ENCODE assay signal across 11 mouse cellular contexts in genomic region chr10:66734853-66735252, GRCm38 (mm10).
A peak's percentile ranks its signal among the peaks of the same experiment; 100 is the strongest.
DNase-seq lines count a peak whose midpoint lies in the region; ATAC-seq and TF ChIP-seq lines count a peak whose summit lies in the region.
"Had no signal": no experiment of that assay in that cellular context is flagged by ENCODE, and none has a peak within 500 bp of the region (broad histone marks: within the 10 kb centered on the region; RNA-seq: fewer than 3 reads in every experiment).

No protein-coding gene starts in this region.

- no peak for TF ChIP-seq POLR2A in kidney, adult 2 months (IDR thresholded peaks at IDR 0.05; ENCODE audit: low read depth, low read length)

- no peak overlapping the region for H3K4me2 ChIP-seq in kidney, embryonic 14.5 days (replicated peaks; ENCODE audit: low read depth, low read length)
- H3K4me2 ChIP-seq: forebrain, embryonic 13.5 days; lung, embryonic 15.5 days had no signal

- DNase-seq in cerebellum, adult 18-20 months = peak; percentile 50 to 56
- DNase-seq in kidney, adult 2 months = peak; percentile 5
- peak; percentile 14 to 23 for DNase-seq in right cerebral cortex, adult 2 months (ENCODE audit: low spot score in 2 of 2)
- DNase-seq in right cerebral cortex, postnatal 25 days = no peak
- no peak for DNase-seq in urinary bladder, adult 2 months (ENCODE audit: low spot score)
- no peak for DNase-seq in gastrocnemius, postnatal 14 days
- DNase-seq: kidney, adult 11 months had no signal

- ATAC-seq in cerebellum, adult (ENCODE audit: insufficient number of reproducible peaks, low FRiP score, low TSS enrichment) = no peak
- ATAC-seq in kidney, embryonic 14.5 days (ENCODE audit: low FRiP score, low TSS enrichment) = no peak
- ATAC-seq: forebrain, embryonic 13.5 days had no signal

- H3K27ac ChIP-seq in kidney, adult 2 months (ENCODE audit: insufficient read depth, low read depth, low read length) = no peak overlapping the region
- no peak overlapping the region for H3K27ac ChIP-seq in kidney, embryonic 14.5 days (ENCODE audit: low read depth, low read length)
- H3K27ac ChIP-seq: forebrain, embryonic 13.5 days; lung, embryonic 15.5 days had no signal

- no peaks in the 10 kb centered on the region for H3K27me3 ChIP-seq in kidney, adult 2 months (replicated peaks; ENCODE audit: control insufficient read depth, insufficient read depth, low read length)
- H3K27me3 ChIP-seq in kidney, embryonic 14.5 days (ENCODE audit: control insufficient read depth, insufficient read depth, low read length) = no peaks in the 10 kb centered on the region
- H3K27me3 ChIP-seq: forebrain, embryonic 13.5 days; lung, embryonic 15.5 days had no signal

- H3K9ac ChIP-seq in kidney, embryonic 14.5 days (ENCODE audit: low read depth, low read length) = no peak overlapping the region
- H3K9ac ChIP-seq: forebrain, embryonic 13.5 days; lung, embryonic 15.5 days had no signal

- no peak overlapping the region for H3K4me3 ChIP-seq in kidney, adult 2 months (ENCODE audit: insufficient read depth, low read depth, low read length)
- no peak overlapping the region for H3K4me3 ChIP-seq in kidney, embryonic 14.5 days (ENCODE audit: low read length)
- H3K4me3 ChIP-seq: forebrain, embryonic 13.5 days; lung, embryonic 15.5 days had no signal

- intact Hi-C loops in gastrocnemius, postnatal 14 days (cut with DNase I; ENCODE audit: low total_unique reads) = no loop called here

- 62% methylated on average over 5 of the region's 5 CpGs for WGBS in kidney, adult 2 months
- WGBS in kidney, embryonic 14.5 days = 64% methylated on average over 5 of the region's 5 CpGs

- H3K4me1 ChIP-seq in kidney, adult 2 months (ENCODE audit: control insufficient read depth, insufficient read depth, low read length) = no peaks in the 10 kb centered on the region
- no peaks in the 10 kb centered on the region for H3K4me1 ChIP-seq in kidney, embryonic 14.5 days (ENCODE audit: control insufficient read depth, insufficient read depth, low read length)
- H3K4me1 ChIP-seq: forebrain, embryonic 13.5 days; lung, embryonic 15.5 days had no signal

- H3K9me3 ChIP-seq in kidney, embryonic 14.5 days (ENCODE audit: control insufficient read depth, low read length) = no peaks in the 10 kb centered on the region; the same call in 1 of the 2 replicates
- H3K9me3 ChIP-seq: forebrain, embryonic 13.5 days had no signal

- TF ChIP-seq CTCF in kidney, adult 2 months (conservative IDR thresholded peaks at IDR 0.05; ENCODE audit: insufficient read depth, insufficient read length, low read depth, low read length) = no peak

- H3K36me3 ChIP-seq in kidney, adult 2 months (ENCODE audit: control insufficient read depth, insufficient read depth, low read length) = no peaks in the 10 kb centered on the region
- H3K36me3 ChIP-seq in kidney, embryonic 14.5 days (ENCODE audit: control insufficient read depth, insufficient read depth, low read length) = no peaks in the 10 kb centered on the region
- H3K36me3 ChIP-seq: lung, embryonic 15.5 days had no signal

Comparison
In these comparisons a context has a peak if more than half of its experiments do, and no peak if none do; other contexts are left out.
1. DNase-seq: peak in cerebellum, adult 18-20 months (2 of 2), kidney, adult 2 months (single experiment) and right cerebral cortex, adult 2 months (2 of 2); none in right cerebral cortex, postnatal 25 days (single experiment), urinary bladder, adult 2 months (single experiment) and gastrocnemius, postnatal 14 days (single experiment).